Comparison of ENCODE assay signal across 39 mouse cellular contexts in the genomic region with DNA sequence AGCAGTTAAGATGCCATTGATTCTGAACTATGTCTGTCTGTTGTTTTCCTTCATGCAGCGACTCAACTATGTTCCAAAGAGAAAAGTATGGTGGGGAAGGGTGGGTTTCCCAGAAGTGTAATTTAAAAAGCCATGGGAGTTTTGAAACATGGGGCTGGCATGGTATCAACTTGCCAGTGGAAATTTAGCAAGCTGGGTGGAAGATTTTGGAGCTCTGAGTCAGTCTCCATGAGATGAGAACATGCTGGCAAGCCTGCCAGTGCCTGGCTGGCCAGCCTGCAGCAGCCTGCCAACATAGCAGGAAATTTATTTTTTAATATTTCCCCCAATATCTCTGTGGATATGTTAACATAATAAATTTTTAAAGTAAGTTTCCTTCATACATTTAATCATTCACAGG. TPM values are rescaled to one million over a fixed set of nuclear protein-coding genes. Genes with fewer than 3 reads are reported as not detected.
A peak's percentile ranks its signal among the peaks of the same experiment; 100 is the strongest.
DNase-seq lines count a peak whose midpoint lies in the region; ATAC-seq and TF ChIP-seq lines count a peak whose summit lies in the region.
"Had no signal": no experiment of that assay in that cellular context is flagged by ENCODE, and none has a peak within 500 bp of the region (broad histone marks: within the 10 kb centered on the region; RNA-seq: fewer than 3 reads in every experiment).

No protein-coding gene starts in this region.

- H3K27ac ChIP-seq in forebrain, postnatal 0 days (ENCODE audit: low read depth, low read length): no peak overlapping the region
- H3K27ac ChIP-seq in forebrain, embryonic 11.5 days (ENCODE audit: low read depth, low read length): no peak overlapping the region
- H3K27ac ChIP-seq: forebrain, embryonic 12.5 days; hindbrain, embryonic 10.5 days; hindbrain, embryonic 15.5 days; kidney, postnatal 0 days; liver, embryonic 13.5 days; macrophage; midbrain, embryonic 13.5 days had no signal

- H3K9me3 ChIP-seq in forebrain, postnatal 0 days (ENCODE audit: low read length): no peaks in the 10 kb centered on the region
- H3K9me3 ChIP-seq in forebrain, embryonic 11.5 days (ENCODE audit: control insufficient read depth, low read length): no peaks in the 10 kb centered on the region
- H3K9me3 ChIP-seq: forebrain, embryonic 12.5 days; hindbrain, embryonic 10.5 days; hindbrain, embryonic 15.5 days; midbrain, embryonic 13.5 days had no signal

- H3K36me3 ChIP-seq in forebrain, postnatal 0 days (ENCODE audit: insufficient read depth): no peaks in the 10 kb centered on the region
- H3K36me3 ChIP-seq in forebrain, embryonic 11.5 days (ENCODE audit: control insufficient read depth, insufficient read depth, low read length): no peaks in the 10 kb centered on the region
- H3K36me3 ChIP-seq: forebrain, embryonic 12.5 days; hindbrain, embryonic 10.5 days; hindbrain, embryonic 15.5 days; liver, embryonic 13.5 days; midbrain, embryonic 13.5 days had no signal

- no peak overlapping the region for H3K9ac ChIP-seq in forebrain, postnatal 0 days
- H3K9ac ChIP-seq in forebrain, embryonic 11.5 days (ENCODE audit: low read length): no peak overlapping the region
- H3K9ac ChIP-seq: forebrain, embryonic 12.5 days; hindbrain, embryonic 15.5 days; liver, embryonic 13.5 days; midbrain, embryonic 13.5 days had no signal

- H3K27me3 ChIP-seq in forebrain, postnatal 0 days (ENCODE audit: insufficient read depth, low read length): no peaks in the 10 kb centered on the region
- no peaks in the 10 kb centered on the region for H3K27me3 ChIP-seq in forebrain, embryonic 11.5 days (ENCODE audit: control insufficient read depth, insufficient read depth, low read length)
- H3K27me3 ChIP-seq: forebrain, embryonic 12.5 days; hindbrain, embryonic 15.5 days; liver, embryonic 13.5 days; midbrain, embryonic 13.5 days had no signal

- DNase-seq in forebrain, postnatal 0 days: peak; percentile 4
- no peak for DNase-seq in forebrain, embryonic 11.5 days (ENCODE audit: low spot score)
- DNase-seq in right cerebral cortex, postnatal 10 days (ENCODE audit: low spot score in 2 of 2): peak; percentile 22 to 24
- DNase-seq in right cerebral cortex, postnatal 25 days: no peak
- DNase-seq in layer of hippocampus, adult 8-10 months (ENCODE audit: low spot score in 2 of 2): peak; percentile 9 to 38
- DNase-seq in right cerebral cortex, postnatal 4 days: peak; percentile 1
- no peak for DNase-seq in natural killer cell, adult 2 months (ENCODE audit: low spot score in 2 of 2)
- DNase-seq: cerebellum, adult 11-12 months; cerebellum, adult 9-11 months; gastrocnemius, postnatal 10 days; heart, postnatal 14 days; kidney, adult 8-10 months; kidney, postnatal 4 days; liver, embryonic 13.5 days; lung, adult 18-20 months; lung, postnatal 10 days; thymus, adult 2 months; thymus, postnatal 36 days had no signal

- 46% methylated on average over 1 of the region's 1 CpGs for WGBS in forebrain, postnatal 0 days
- 67% methylated on average over 1 of the region's 1 CpGs for WGBS in forebrain, embryonic 11.5 days

- H3K4me2 ChIP-seq in forebrain, postnatal 0 days (ENCODE audit: low read depth): no peak overlapping the region
- H3K4me2 ChIP-seq in forebrain, embryonic 11.5 days (ENCODE audit: low read depth, low read length, severe bottlenecking): no peak overlapping the region
- H3K4me2 ChIP-seq: forebrain, embryonic 12.5 days; hindbrain, embryonic 15.5 days; liver, embryonic 13.5 days; midbrain, embryonic 13.5 days had no signal

- ATAC-seq in forebrain, postnatal 0 days: no peak
- no peak for ATAC-seq in forebrain, embryonic 11.5 days (replicated peaks; ENCODE audit: low FRiP score)
- ATAC-seq: CD4-positive, CD25-positive, alpha-beta regulatory T cell, adult 4 months; intestine, embryonic 16.5 days; midbrain, embryonic 13.5 days had no signal

- TF ChIP-seq CTCF in forebrain, postnatal 0 days (IDR thresholded peaks at IDR 0.05; ENCODE audit: low read depth): no peak

- H3K4me1 ChIP-seq in forebrain, postnatal 0 days (ENCODE audit: insufficient read depth): no peaks in the 10 kb centered on the region
- H3K4me1 ChIP-seq in forebrain, embryonic 11.5 days (replicated peaks; ENCODE audit: control insufficient read depth, insufficient read depth, low read length): no peaks in the 10 kb centered on the region
- H3K4me1 ChIP-seq: forebrain, embryonic 12.5 days; hindbrain, embryonic 10.5 days; hindbrain, embryonic 15.5 days; liver, embryonic 13.5 days; midbrain, embryonic 13.5 days had no signal

- H3K4me3 ChIP-seq in forebrain, postnatal 0 days (ENCODE audit: low read depth, low read length): no peak overlapping the region
- H3K4me3 ChIP-seq in forebrain, embryonic 11.5 days (ENCODE audit: low read depth, low read length): no peak overlapping the region
- H3K4me3 ChIP-seq: erythroblast, embryonic 14.5 days; forebrain, embryonic 12.5 days; hindbrain, embryonic 10.5 days; hindbrain, embryonic 15.5 days; liver, embryonic 13.5 days; midbrain, embryonic 13.5 days had no signal

RNA-seq across cellular contexts. Expression of a gene that starts 11.3 kb away (rescaled TPM):
- not detected in 2 replicates for total RNA-seq in forebrain, postnatal 0 days (2014; rRNA removed)
- not detected in 2 replicates for polyA plus RNA-seq in forebrain, postnatal 0 days (2015; fragmentation: Nextera tagmentation; extraction: Ambion mirVana)
- not detected in 2 replicates for polyA plus RNA-seq in forebrain, embryonic 11.5 days (2014; fragmentation: Nextera tagmentation; extraction: Ambion mirVana)
- total RNA-seq in layer of hippocampus, adult 8-10 months (2022): not detected
- total RNA-seq: adrenal gland, postnatal 4 days; gastrocnemius, postnatal 10 days; heart, postnatal 14 days; left cerebral cortex, adult 8-10 months; left cerebral cortex, postnatal 36 days; megakaryocyte-erythroid progenitor cell, adult 5-6 weeks; neutrophil, adult 5-6 weeks had no signal
- polyA plus RNA-seq: CD4-positive, CD25-positive, alpha-beta regulatory T cell, adult 4 months; cortical plate, adult 2 months; embryonic facial prominence, embryonic 14.5 days; erythroblast, embryonic 14.5 days; forebrain, embryonic 12.5 days; gonadal fat pad, adult 2 months; heart, embryonic 14.5 days; hindbrain, embryonic 10.5 days; hindbrain, embryonic 15.5 days; intestine, embryonic 16.5 days; kidney, postnatal 0 days; limb, embryonic 14.5 days; liver, embryonic 13.5 days; macrophage; midbrain, embryonic 13.5 days; neural tube, embryonic 11.5 days; spleen, adult 2 months; thymus, adult 2 months had no signal

RNA-seq across cellular contexts. Expression of a gene that starts 22.7 kb away (rescaled TPM):
- total RNA-seq in forebrain, postnatal 0 days (2014; rRNA removed): not detected in 2 replicates
- not detected in 2 replicates for polyA plus RNA-seq in forebrain, postnatal 0 days (2015; fragmentation: Nextera tagmentation; extraction: Ambion mirVana)
- polyA plus RNA-seq in forebrain, embryonic 11.5 days (2014; fragmentation: Nextera tagmentation; extraction: Ambion mirVana): not detected in 2 replicates
- not detected for total RNA-seq in layer of hippocampus, adult 8-10 months (2022)
- total RNA-seq: adrenal gland, postnatal 4 days; gastrocnemius, postnatal 10 days; heart, postnatal 14 days; left cerebral cortex, adult 8-10 months; left cerebral cortex, postnatal 36 days; megakaryocyte-erythroid progenitor cell, adult 5-6 weeks; neutrophil, adult 5-6 weeks had no signal
- polyA plus RNA-seq: CD4-positive, CD25-positive, alpha-beta regulatory T cell, adult 4 months; cortical plate, adult 2 months; embryonic facial prominence, embryonic 14.5 days; erythroblast, embryonic 14.5 days; forebrain, embryonic 12.5 days; gonadal fat pad, adult 2 months; heart, embryonic 14.5 days; hindbrain, embryonic 10.5 days; hindbrain, embryonic 15.5 days; intestine, embryonic 16.5 days; kidney, postnatal 0 days; limb, embryonic 14.5 days; liver, embryonic 13.5 days; macrophage; midbrain, embryonic 13.5 days; neural tube, embryonic 11.5 days; spleen, adult 2 months; thymus, adult 2 months had no signal

RNA-seq across cellular contexts. Expression of a gene that starts 27.0 kb away (rescaled TPM):
- total RNA-seq in forebrain, postnatal 0 days (2014; rRNA removed): not detected in 2 replicates
- not detected in 2 replicates for polyA plus RNA-seq in forebrain, postnatal 0 days (2015; fragmentation: Nextera tagmentation; extraction: Ambion mirVana)
- not detected in 2 replicates for polyA plus RNA-seq in forebrain, embryonic 11.5 days (2014; fragmentation: Nextera tagmentation; extraction: Ambion mirVana)
- not detected for total RNA-seq in layer of hippocampus, adult 8-10 months (2022)
- total RNA-seq: adrenal gland, postnatal 4 days; gastrocnemius, postnatal 10 days; heart, postnatal 14 days; left cerebral cortex, adult 8-10 months; left cerebral cortex, postnatal 36 days; megakaryocyte-erythroid progenitor cell, adult 5-6 weeks; neutrophil, adult 5-6 weeks had no signal
- polyA plus RNA-seq: CD4-positive, CD25-positive, alpha-beta regulatory T cell, adult 4 months; cortical plate, adult 2 months; embryonic facial prominence, embryonic 14.5 days; erythroblast, embryonic 14.5 days; forebrain, embryonic 12.5 days; gonadal fat pad, adult 2 months; heart, embryonic 14.5 days; hindbrain, embryonic 10.5 days; hindbrain, embryonic 15.5 days; intestine, embryonic 16.5 days; kidney, postnatal 0 days; limb, embryonic 14.5 days; liver, embryonic 13.5 days; macrophage; midbrain, embryonic 13.5 days; neural tube, embryonic 11.5 days; spleen, adult 2 months; thymus, adult 2 months had no signal

RNA-seq across cellular contexts. Expression of a gene that starts 43.8 kb away (rescaled TPM):
- total RNA-seq in forebrain, postnatal 0 days (2014; rRNA removed): not detected in 2 replicates
- polyA plus RNA-seq in forebrain, postnatal 0 days (2015; fragmentation: Nextera tagmentation; extraction: Ambion mirVana): not detected in 2 replicates
- not detected in 2 replicates for polyA plus RNA-seq in forebrain, embryonic 11.5 days (2014; fragmentation: Nextera tagmentation; extraction: Ambion mirVana)
- total RNA-seq in layer of hippocampus, adult 8-10 months (2022): not detected
- total RNA-seq: adrenal gland, postnatal 4 days; gastrocnemius, postnatal 10 days; heart, postnatal 14 days; left cerebral cortex, adult 8-10 months; left cerebral cortex, postnatal 36 days; megakaryocyte-erythroid progenitor cell, adult 5-6 weeks; neutrophil, adult 5-6 weeks had no signal
- polyA plus RNA-seq: CD4-positive, CD25-positive, alpha-beta regulatory T cell, adult 4 months; cortical plate, adult 2 months; erythroblast, embryonic 14.5 days; forebrain, embryonic 12.5 days; gonadal fat pad, adult 2 months; heart, embryonic 14.5 days; hindbrain, embryonic 10.5 days; hindbrain, embryonic 15.5 days; intestine, embryonic 16.5 days; kidney, postnatal 0 days; limb, embryonic 14.5 days; liver, embryonic 13.5 days; macrophage; midbrain, embryonic 13.5 days; neural tube, embryonic 11.5 days; spleen, adult 2 months; thymus, adult 2 months had no signal

Comparison
In these comparisons a context has a peak if more than half of its experiments do, and no peak if none do; other contexts are left out.
1. DNase-seq: peak in forebrain, postnatal 0 days (single experiment), right cerebral cortex, postnatal 10 days (2 of 2), layer of hippocampus, adult 8-10 months (2 of 2) and right cerebral cortex, postnatal 4 days (single experiment); none in forebrain, embryonic 11.5 days (single experiment), right cerebral cortex, postnatal 25 days (single experiment) and natural killer cell, adult 2 months (0 of 2).